Mouse (Mus musculus): ENCODE measurements around the gene Ctsz.

DNA sequence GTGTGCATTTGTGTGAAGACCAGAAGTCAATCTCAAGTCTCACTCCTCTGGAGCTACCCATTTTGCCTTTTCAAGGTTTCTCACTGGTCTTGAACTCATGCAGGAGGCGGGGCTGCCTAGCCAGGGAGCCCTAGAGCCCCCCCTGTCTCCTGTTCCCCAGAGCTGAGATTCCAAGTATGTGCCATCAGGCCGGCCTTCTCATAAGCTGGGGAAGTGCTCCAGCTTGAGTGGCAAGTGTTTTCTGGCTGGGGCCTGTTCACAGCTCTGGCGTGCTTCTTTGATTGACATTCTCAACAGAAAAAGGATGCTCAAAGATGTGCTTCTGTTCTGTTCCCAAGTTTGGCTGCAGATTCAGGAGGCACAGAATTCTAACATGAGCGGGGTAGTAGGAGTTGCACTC is 38.4 kb downstream of the Ctsz start:
- TF ChIP-seq CTCF (IDR thresholded peaks at IDR 0.05; ENCODE audit: control insufficient read depth, insufficient read depth, low read length) (no peak), POLR2A (IDR thresholded peaks at IDR 0.05; ENCODE audit: borderline replicate concordance, control insufficient read depth, low read depth, low read length) (no peak)
